Mouse (Mus musculus): ENCODE measurements around the gene Hspa12b.
A peak's percentile ranks its signal among the peaks of the same experiment; 100 is the strongest.

DNA sequence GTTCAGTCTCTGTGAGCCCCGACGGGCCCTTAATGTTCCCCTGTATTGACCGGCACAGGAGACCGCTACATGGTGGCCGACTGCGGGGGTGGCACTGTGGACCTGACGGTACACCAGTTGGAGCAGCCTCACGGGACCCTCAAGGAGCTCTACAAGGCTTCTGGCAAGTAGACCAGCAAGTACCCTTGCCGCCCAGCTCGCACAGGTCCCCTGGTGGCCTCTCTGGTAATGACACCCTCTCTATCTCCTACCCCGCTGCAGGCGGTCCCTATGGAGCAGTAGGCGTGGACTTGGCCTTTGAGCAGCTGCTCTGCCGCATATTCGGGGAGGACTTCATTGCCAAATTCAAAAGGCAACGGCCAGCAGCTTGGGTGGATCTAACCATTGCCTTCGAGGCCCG is 15.5 kb downstream of the Hspa12b start:
- TF ChIP-seq CTCF (IDR thresholded peaks at IDR 0.05; ENCODE audit: control insufficient read depth, insufficient read depth, insufficient read length) (peak; percentile 31), MAX (IDR thresholded peaks at IDR 0.05) (no peak), MYOD1 (IDR thresholded peaks at IDR 0.05; ENCODE audit: control insufficient read depth, insufficient read length, low read depth) (no peak), MYOG (IDR thresholded peaks at IDR 0.05; ENCODE audit: control insufficient read depth, extremely low read depth, insufficient read length) (no peak), CEBPB (IDR thresholded peaks at IDR 0.05; ENCODE audit: low read depth) (no peak), FOSL1 (IDR thresholded peaks at IDR 0.05; ENCODE audit: insufficient read depth, low read length, poor library complexity, severe bottlenecking) (no peak), USF1 (IDR thresholded peaks at IDR 0.05; ENCODE audit: low read depth) (no peak)

All from C2C12 (cell line).